Mouse (Mus musculus) liver, adult 2 months (tissue): ENCODE results near the gene Rrp7a. TPM values are rescaled to one million over a fixed set of nuclear protein-coding genes. Genes with fewer than 3 reads are reported as not detected.

Source experiments
- DNase-seq: peaks from one replicate; pipeline ENCODE4 v3.0.0-alpha.2; 2011; ENCODE audit warnings: low read depth, low spot score; ENCODE audit errors: extremely low read depth
- H3K27ac ChIP-seq: fragments of 200-500 bp; replicated peaks from 2 replicates; pipeline ENCODE4 v1.5.1; 2012; ENCODE audit warnings: low read depth, mild to moderate bottlenecking, control low read depth, inconsistent platforms, low read length; ENCODE audit not compliant: insufficient read depth
- H3K27me3 ChIP-seq: fragments of 200-500 bp; 2 replicates; pipeline ENCODE4 v1.6.1; 2012; ENCODE audit warnings: mild to moderate bottlenecking, moderate library complexity, low read length, inconsistent platforms; ENCODE audit not compliant: control insufficient read depth, insufficient read depth
- H3K36me3 ChIP-seq: fragments of 200-500 bp; 2 replicates; pipeline ENCODE4 v1.6.1; 2012; ENCODE audit warnings: low read length, inconsistent platforms; ENCODE audit not compliant: control insufficient read depth, insufficient read depth
- H3K4me1 ChIP-seq: fragments of 200-500 bp; 2 replicates; pipeline ENCODE4 v1.6.1; 2011; ENCODE audit warnings: low read length; ENCODE audit not compliant: control insufficient read depth, insufficient read depth
- H3K4me3 ChIP-seq: fragments of 200-500 bp; 2 replicates; pipeline ENCODE4 v1.5.1; 2011; ENCODE audit warnings: low read depth, mild to moderate bottlenecking, control low read depth, low read length, moderate library complexity; ENCODE audit not compliant: insufficient read depth
- H3K79me2 ChIP-seq: fragments of 200-500 bp; 2 replicates; pipeline ENCODE4 v1.6.1; 2012; ENCODE audit warnings: inconsistent platforms, mild to moderate bottlenecking, low read length, moderate library complexity; ENCODE audit not compliant: control insufficient read depth, insufficient read depth
- H3K9ac ChIP-seq: fragments of 200-500 bp; 2 replicates; pipeline ENCODE4 v1.6.1; 2012; ENCODE audit warnings: low read depth, mild to moderate bottlenecking, control low read depth, inconsistent platforms, low read length
- CTCF ChIP-seq: fragments of 200-500 bp; IDR thresholded peaks from 2 replicates; pipeline ENCODE4 v1.5.1; 2011; ENCODE audit warnings: low read depth, low read length, control low read depth
- POLR2A ChIP-seq: fragments of 200-500 bp; IDR thresholded peaks from 2 replicates; pipeline ENCODE4 v1.6.1; 2011; ENCODE audit warnings: low read length, control low read depth; ENCODE audit not compliant: insufficient read depth; ENCODE audit errors: extremely low read depth
- WGBS: fragments of 180-500 bp; shearing (Covaris S2); methylation state at CpG from one replicate; pipeline ENCODE4 v1.1.7; 2018; 5-methylcytosine and 5-hydroxymethylcytosine counted together
- polyA plus RNA-seq: library from polyadenylated mRNA; depleted of rRNA; stranded (reverse); fragments of >200 nt; gene quantifications from 2 replicates; pipeline ENCODE4 v1.2.3, GENCODE M21; 2012
- total RNA-seq: library from RNA; depleted of rRNA; stranded (reverse); fragments of >200 nt; gene quantifications from 2 replicates; pipeline ENCODE4 v1.2.3, GENCODE M21; 2014

Gene Rrp7a
- total and polyA plus RNA-seq, 2 experiments: 9.1 to 44.1 TPM

DNA sequence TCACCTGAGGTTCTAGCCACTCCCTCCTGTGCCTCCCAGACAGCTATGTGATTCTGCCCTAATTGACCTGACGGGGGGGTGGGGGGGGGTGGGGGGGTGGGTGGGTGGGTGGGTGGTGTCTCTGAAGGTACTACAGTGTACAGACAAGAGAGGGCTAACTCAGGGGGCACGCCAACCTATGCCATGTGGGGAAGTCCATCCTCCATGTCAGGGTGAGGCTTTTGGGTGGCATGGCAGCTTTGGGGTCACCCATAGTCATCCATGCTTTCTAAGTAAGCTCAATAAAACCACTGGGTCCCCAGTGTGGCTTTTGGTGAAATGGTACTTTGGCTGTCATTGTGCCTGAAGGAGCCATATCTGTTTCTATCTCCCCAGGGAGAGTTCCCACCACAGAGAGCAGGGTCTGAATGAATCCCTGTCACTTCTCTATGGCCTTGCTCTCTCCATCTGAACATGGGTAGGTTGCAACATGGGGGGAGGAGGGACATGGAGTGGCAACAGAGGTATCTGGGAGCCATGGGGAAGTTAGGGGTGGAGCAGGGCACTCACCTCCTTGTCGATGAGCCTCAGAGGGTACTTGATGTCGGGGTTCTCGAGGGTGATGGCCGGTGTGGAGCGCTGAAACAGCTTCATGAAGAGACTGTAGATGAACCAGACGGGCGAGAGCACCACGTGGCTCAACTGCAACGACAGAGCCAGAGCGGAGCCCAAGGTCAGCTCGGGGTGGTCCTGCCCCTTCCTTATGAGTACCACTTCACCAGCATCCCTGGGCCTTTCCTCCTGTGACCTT lies 43.1 kb upstream of the Rrp7a start:
- H3K4me1 ChIP-seq: peaks cover 58% of the 10 kb centered on the region
- H3K36me3 ChIP-seq: peaks cover 8% of the 10 kb centered on the region
- no peak for DNase-seq
- WGBS: 84% methylated on average over 13 of the region's 13 CpGs
- no peak for TF ChIP-seq POLR2A
- TF ChIP-seq CTCF: no peak
- no peak overlapping the region for H3K4me3 ChIP-seq
- no peak overlapping the region for H3K9ac ChIP-seq
- H3K27ac ChIP-seq: peak overlapping the region; percentile 91
- H3K27me3 ChIP-seq: no peaks in the 10 kb centered on the region
- H3K79me2 ChIP-seq: peaks cover 36% of the 10 kb centered on the region; the same call in 1 of the 2 replicates

DNA sequence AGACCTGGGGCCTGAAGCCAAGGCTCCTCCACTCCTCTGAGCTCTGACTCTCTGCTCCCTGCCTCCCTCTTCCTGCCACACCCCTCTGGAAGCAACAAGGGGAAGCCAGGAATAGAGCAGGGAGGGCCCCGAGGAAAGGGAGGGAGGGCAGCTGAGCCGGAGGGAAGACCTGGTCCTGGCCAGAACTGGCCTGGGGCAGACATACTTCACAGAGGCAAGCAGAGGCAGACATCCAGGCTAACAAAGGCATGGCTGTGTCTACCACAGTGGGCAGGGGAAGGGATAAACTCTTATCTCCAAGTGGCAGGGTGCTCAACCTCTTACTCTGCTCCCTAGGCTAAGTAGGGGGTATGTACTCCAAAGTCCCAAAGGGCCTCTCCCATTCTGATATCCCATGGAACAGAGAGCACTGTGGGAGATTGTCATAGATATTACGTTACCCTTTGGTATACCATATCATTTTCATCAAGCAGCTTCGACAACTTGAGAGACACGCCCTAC lies 42.4 kb upstream of the Rrp7a start:
- Histone ChIP-seq H3K36me3 (peaks cover 14% of the 10 kb centered on the region), H3K4me1 (peaks cover 53% of the 10 kb centered on the region), H3K27me3 (no peaks in the 10 kb centered on the region), H3K27ac (peak overlapping the region; percentile 33; the same call in 1 of the 2 replicates), H3K4me3 (no peak overlapping the region), H3K79me2 (peaks cover 33% of the 10 kb centered on the region; the same call in 1 of the 2 replicates), H3K9ac (0 out of 2 replicates have a peak overlapping the region, but pooled peaks have one; percentile 4)
- WGBS: 66% methylated on average over 5 of the region's 5 CpGs
- no peak for DNase-seq
- TF ChIP-seq POLR2A: no peak
- no peak for TF ChIP-seq CTCF

DNA sequence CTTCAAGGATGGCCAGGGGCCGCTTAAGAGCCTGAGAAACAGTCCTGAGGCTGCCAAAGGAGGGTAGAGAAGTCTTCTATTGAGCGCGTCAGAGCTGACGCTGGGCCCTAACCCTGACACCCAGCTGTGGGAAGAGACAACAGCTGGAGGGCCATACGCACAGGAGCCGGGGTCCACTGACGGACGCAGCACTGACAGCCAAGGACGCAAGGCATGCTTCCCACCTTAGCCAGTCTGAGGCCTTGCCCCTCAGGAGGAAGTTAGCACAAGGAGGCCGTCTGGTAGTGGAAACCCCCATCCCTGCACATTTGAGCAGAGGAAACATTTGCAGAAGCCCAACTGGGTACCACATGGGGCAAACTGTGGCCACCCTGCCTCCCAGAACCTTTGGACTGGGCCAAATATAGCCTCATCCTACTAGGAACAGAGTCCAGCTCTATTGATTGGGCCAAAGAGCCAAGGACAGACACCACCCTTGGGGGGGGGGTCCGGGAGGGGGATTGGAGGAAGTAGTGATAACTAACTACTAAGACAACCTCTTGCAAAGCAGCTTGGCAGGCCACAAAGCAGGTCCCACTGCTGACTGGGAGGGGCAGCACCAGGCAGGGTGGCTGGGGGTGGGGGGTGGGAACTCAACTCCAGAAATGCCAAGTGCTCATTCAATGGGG lies 40.4 kb upstream of the Rrp7a start:
- DNase-seq: peak; percentile 93

DNA sequence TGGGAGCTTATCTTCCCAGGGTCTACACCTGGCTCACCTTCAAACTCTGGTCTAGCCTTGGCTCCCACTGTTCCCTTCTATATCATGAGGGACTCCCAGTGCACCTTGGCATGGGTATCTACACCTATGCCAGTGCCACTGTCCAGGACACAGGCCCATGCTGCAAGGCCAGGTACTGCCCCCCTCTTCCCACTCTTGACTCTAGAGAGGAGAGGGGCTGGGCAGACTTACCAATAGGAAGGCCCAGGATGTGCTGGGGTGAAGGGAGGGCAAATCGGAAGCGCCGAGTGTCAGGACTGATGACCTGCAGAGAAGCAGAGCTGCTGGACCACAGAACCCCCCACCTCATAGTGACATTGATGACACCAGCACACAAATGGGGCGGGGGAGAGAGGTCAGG lies 39.4 kb upstream of the Rrp7a start:
- Histone ChIP-seq H3K27ac (peak overlapping the region; percentile 84), H3K36me3 (peaks cover 26% of the 10 kb centered on the region)

More for the DNA sequence above, 40.4 kb upstream of the Rrp7a start:
- TF ChIP-seq CTCF (no peak), POLR2A (no peak)
- Histone ChIP-seq H3K9ac (peak overlapping the region; percentile 59), H3K27ac (peak overlapping the region; percentile 84), H3K27me3 (no peaks in the 10 kb centered on the region), H3K4me1 (peaks cover 49% of the 10 kb centered on the region), H3K36me3 (peaks cover 26% of the 10 kb centered on the region), H3K4me3 (peak overlapping the region; percentile 37; the same call in 1 of the 2 replicates), H3K79me2 (peaks cover 27% of the 10 kb centered on the region; the same call in 1 of the 2 replicates)
- WGBS: 30% methylated on average over 11 of the region's 11 CpGs

DNA sequence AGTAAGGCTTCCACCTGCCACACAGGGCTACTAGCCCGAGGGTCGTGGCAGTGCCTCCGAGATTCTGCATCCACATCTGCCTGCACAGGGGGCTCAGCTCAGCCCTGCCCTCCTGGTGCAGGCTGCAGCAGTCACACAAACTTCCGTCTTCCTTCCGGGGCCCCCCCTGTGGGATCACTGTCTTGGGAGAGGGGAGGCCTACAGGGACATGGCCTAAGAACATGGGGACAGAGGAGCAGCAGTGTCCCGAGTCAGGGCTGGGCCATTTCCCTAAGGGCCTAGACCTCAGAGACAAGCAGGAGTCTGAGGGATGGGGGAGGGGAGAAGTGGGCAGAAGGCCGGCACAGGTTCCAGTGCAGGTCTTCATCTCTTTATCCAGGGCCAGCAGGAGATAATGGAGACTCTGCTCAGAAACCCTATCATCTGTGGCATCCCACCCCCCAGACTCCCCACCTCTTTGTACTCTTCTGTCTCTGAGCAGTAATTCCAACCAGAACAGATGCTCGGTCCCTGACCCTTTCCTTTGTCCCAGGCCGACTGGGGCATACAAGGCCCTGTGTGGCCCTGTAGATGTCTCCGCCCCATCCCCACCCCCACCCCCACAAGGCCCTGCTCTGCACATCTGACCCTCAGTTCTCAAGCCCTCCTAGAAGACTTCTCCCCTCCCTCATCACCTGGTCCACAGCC lies 38.6 kb upstream of the Rrp7a start:
- 83% methylated on average over 10 of the region's 10 CpGs for WGBS
- Histone ChIP-seq H3K27ac (peak overlapping the region; percentile 24), H3K9ac (no peak overlapping the region), H3K27me3 (no peaks in the 10 kb centered on the region), H3K4me3 (no peak overlapping the region), H3K4me1 (peaks cover 48% of the 10 kb centered on the region), H3K79me2 (peaks cover 12% of the 10 kb centered on the region; the same call in 1 of the 2 replicates), H3K36me3 (peaks cover 26% of the 10 kb centered on the region)
- TF ChIP-seq POLR2A: no peak
- no peak for TF ChIP-seq CTCF
- DNase-seq: no peak

More for the DNA sequence above, 39.4 kb upstream of the Rrp7a start:
- no peaks in the 10 kb centered on the region for H3K27me3 ChIP-seq
- H3K9ac ChIP-seq: peak overlapping the region; percentile 59
- no peak overlapping the region for H3K4me3 ChIP-seq
- TF ChIP-seq CTCF: no peak
- no peak for TF ChIP-seq POLR2A
- 68% methylated on average over 4 of the region's 4 CpGs for WGBS
- peaks cover 18% of the 10 kb centered on the region; the same call in 1 of the 2 replicates for H3K79me2 ChIP-seq
- no peak for DNase-seq
- peaks cover 47% of the 10 kb centered on the region for H3K4me1 ChIP-seq
